Mouse (Mus musculus): ENCODE measurements at regions not wholly inside any gene's neighbourhood (a gene's known extent, or its start where the extent isn't known, plus 50 kb on each side); places are given as distances from the start of the nearest gene placed in this dataset.

DNA sequence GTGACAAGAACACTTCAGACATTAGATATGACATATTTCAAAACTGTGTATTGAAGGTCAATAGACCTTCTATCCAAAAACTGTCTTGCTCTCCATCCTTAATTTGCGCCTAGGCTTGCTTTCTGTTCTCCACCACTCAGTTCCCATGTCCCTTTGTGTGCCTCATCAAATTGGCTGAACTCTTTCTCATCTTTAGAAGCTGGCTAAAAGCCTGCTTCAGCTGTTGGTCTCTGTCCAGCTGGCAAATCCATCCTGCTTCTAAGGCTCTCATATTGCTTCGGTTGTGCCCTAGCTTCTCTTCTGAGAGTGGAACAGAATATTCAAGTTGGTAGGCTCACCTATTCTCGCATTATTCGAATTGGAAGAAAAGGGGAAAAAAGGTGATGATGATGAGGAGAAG is 322.6 kb upstream of the Klf12 start:
- no peak for DNase-seq

DNA sequence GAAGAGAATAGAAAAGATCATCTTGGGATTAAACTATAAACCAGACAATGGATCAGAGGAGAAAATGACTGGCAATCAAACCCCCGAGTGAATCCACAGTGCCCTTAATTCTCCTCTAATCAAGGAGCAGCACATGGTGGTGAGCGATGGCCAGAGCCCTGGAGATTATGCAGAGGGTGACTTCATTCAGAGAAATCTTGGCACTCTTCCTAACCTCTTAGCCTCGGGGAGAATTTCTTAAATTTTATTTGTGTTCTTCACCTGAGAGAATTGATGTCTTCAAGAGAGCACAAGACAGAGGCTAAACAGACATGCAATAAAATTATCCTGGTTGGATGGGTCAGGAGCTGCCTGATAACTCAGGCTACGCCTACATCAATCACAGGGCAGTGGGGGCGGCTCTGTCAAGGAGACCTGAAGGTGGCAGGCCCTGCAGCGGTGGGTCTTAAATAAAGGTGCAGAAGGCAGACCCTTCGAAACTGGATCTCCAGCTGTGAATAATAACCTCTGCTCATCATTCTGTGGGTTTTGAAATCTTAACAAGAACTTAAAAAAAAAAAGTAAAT is 316.5 kb upstream of the Klf12 start:
- no peak for DNase-seq

DNA sequence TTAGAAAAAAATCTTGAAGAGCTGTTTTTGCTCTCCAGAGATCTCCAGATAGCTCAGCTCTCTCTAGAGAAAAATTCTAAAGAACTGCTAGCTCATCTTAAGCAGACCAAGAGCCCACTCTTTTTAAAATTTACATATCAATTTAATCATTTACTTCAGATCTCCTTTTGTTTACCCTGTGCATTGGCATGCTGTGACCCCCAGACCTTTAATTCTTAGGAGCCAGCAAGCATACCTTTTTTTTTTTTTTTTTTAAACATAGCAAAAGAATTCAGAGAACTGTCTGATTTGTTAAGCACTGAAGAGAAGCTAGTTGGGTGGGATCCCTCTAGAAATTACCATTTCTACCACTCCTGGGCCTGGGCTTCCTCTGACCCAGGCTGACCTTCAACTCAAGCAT is 285.5 kb upstream of the Klf12 start:
- no peak for DNase-seq

- no peak for DNase-seq
These were observed 277.4 kb upstream of the Klf12 start for GRCm38 (mm10) chr14:100561884-100562283.

- no peak for DNase-seq
These were observed 273.9 kb upstream of the Klf12 start for GRCm38 (mm10) chr14:100558378-100558777.

DNA sequence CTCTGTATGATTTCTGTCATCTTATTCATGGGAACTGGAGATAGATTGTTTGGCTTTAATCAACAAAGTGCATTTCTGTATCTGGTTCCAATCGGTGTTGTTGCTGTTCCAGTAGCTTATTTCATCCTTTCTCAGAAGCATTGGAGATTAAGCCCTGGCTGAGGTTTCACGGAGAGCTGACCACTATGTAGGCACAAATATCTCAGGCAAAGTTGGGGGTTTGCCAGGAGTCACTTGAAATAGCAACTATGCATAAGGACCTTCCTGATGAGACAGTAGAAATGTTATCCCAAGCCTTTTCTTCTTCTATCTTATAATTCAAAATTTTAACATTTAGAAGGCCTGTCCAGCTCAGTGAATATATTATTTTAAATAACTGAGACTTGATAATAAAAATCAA is 268.0 kb upstream of the Klf12 start:
- DNase-seq, result no peak

DNA sequence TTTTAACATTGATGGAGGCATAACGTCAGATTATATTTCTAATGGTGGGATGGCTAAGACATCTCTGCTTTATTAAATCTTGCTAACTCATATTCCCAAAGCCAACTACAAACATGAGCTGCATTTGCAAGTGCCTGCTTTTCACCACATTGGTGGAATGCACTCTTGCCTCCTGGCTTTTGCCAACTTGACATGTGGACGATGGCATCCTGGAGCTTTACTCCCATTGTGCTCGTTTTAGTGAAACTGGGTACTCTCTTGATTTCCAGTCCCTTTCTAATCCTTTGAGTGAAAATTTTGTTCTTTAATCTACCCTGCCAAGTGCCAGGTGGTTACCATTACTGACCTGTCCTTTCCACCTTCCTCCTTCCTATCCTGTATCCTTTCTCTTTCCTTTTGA is 265.8 kb upstream of the Klf12 start:
- DNase-seq, result no peak

DNA sequence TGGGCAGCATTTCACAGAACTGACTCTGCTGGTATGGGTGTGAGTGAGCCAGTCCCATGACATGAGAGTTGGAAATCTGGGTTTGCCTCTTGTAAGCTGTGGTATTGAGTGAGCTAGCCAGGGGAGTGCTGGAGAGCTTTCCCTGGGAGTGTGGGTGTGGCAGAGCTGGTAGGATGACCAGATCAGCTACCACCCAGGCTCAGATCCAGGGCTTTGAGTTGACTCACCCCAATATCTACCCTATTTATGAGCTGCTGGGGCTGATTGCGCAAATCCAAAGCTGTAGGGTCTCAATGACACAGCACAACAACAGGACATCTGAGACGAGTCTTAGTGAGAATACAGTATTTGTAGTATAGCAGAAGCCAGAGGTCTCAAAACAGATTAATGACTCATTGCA is 245.7 kb upstream of the Klf12 start:
- DNase-seq, result no peak

DNA sequence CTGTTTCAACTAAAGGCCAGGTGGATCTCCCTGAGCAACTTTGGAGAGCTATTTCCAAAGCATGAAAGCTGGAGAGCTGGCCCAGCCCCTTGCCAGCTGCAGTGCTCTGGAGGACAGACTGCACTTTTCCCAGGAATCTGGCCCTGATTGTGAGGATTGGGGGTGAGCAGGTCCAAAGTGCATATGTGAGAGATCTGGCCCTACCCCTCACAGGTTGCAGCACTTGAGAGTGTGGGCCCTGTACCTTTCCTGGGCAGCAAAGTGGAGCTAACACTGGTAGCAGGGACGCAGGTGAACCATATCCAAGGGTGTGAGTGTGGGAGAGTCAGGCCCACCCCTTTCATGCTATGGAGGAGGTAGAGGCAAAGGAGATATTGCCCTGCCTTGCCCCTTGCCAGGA is 245.3 kb upstream of the Klf12 start:
- no peak for DNase-seq

GRCm38 (mm10) chr14:100509396-100509795 is 224.9 kb upstream of the Klf12 start:
- no peak for DNase-seq

DNA sequence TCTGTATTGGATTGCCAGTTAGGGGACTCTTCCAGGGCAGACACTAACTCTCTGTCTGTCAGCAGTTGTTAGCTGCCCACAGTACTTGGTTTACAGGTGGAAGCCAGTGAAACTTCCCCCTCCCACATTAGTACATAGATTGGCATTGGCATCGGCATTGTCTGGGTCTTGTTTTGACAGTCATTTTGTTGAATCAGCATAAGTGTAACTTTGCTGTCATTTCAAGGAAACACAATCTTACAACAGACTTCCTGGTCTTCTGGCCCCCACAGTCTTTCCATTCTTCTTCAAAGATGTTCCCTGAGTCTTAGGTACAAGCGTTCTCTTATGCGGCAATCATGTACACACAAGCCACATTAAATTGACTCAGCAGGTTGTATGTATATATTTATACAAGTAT is 223.6 kb upstream of the Klf12 start:
- DNase-seq, result no peak

DNA sequence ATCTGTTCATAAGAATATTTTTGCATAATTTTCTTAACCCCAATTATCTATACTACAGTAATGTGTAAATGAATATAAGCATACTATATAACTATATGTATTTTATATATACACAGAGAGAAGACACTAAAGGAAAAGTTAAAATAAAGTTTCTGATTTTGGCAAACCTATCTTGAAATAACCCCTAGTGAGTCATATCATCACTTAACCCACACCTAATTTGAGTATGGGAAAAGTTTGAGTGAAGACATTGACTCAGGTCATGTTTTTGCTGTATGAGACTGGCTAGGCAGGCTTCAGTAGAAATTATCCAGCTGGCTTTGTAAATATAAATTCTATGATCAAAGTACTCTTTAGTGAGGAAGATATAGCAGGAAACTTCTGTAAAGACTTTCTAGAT is 223.1 kb upstream of the Klf12 start:
- no peak for DNase-seq

DNA sequence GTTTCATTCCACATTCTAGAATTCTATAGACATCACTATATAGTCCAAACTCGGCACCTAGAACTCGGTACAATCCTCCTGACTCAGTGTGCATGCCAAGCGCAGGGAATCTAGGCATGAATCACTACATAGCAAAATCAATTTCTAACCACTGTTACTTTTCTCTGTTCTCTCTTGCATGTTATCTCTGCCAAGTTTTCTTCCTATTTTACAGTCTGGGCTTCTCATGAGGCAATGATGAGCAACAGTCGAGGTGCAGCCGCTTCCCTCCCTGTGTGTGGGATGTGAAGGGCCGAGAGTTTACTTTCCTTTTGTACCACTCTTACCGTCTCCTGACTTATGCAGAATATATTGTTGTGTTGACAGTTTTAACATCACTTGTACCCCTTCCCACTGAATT is 204.4 kb upstream of the Klf12 start:
- DNase-seq, result no peak

GRCm38 (mm10) chr14:100485489-100485888 is 201.0 kb upstream of the Klf12 start:
- no peak for DNase-seq

DNA sequence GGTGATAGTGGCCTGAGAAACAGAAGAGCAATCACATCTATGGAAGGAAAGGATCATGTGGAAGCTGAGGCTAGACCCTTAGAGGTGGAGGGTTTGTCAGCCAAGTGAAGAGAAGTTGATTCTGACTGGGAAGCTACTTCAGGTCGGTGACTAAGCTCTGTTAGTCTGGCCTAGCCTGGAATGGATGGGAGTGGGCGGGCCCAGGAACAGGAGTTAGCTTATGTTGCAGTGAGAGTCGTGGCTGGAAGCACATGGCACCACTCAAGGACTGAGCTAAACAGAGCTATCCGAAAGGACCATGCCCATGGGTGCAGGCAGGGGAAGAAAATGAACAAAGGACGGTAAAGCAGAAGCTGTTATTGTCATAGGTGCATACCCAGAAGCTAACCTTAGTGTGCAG is 199.6 kb upstream of the Klf12 start:
- no peak for DNase-seq

GRCm38 (mm10) chr14:100477595-100478380 is 193.3 kb upstream of the Klf12 start:
- no peak for DNase-seq

DNA sequence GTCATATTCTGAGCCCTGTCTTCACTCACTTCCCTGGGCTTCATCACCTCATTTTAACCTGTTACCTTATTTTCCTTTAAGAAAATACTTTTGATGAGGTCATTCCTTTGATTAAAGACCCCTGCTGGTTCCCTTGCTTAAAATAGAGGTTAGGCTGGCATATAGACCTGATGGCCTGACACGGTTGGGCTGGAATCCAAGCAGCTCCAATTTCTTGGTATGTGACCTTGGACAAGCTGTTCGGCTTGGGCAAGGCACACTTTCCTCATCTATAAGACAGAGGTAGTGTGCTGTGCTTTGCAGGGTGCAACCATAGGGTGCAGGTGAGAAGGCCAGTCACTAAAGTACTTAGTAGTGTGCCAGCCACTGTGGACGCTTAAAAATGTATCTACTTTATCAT is 183.8 kb upstream of the Klf12 start:
- DNase-seq, result no peak

- no peak for DNase-seq
These were observed 177.8 kb upstream of the Klf12 start for GRCm38 (mm10) chr14:100462321-100462720.

DNA sequence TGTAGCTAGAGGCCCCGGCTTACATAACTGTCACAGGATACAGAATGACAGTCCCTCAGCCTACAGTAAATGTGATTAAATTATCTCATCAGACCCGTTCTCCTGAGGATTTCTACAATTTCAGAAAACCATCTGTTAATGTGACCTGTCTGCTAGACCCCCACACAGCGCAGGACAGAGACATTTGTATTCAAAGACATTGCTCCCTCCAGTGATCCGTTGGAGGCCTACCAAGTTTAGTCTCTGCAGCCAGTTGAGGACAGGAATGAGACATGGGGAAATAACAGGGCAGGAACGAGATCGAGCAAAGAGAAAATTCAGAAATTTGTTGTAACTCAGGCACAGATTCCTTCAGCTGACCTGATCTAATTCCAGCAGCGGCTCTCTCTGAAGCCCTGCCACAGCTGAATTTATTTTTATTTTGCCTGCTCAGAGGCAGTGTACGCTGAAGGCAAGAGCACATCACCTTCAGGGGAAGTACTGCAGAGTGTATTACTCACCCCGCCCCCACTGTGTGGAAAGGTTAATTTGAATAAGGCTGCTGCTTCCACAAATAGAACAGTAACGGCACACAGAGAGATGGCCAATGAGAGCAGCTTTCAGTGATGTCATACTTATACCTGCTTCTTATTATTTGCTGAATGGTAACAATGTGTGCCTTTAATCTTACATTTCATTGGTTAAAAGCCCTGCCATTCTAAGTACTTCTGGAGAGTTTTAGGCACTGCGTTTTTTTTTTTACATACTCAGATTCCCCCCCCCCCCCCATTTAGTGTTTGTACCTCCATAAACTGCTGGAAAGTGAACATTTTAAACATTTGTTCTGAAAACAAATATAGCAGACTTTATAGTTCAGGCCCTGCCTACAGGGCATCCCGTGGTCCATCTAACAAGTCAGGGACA is 176.9 kb upstream of the Klf12 start:
- peak; percentile 74 for DNase-seq

DNA sequence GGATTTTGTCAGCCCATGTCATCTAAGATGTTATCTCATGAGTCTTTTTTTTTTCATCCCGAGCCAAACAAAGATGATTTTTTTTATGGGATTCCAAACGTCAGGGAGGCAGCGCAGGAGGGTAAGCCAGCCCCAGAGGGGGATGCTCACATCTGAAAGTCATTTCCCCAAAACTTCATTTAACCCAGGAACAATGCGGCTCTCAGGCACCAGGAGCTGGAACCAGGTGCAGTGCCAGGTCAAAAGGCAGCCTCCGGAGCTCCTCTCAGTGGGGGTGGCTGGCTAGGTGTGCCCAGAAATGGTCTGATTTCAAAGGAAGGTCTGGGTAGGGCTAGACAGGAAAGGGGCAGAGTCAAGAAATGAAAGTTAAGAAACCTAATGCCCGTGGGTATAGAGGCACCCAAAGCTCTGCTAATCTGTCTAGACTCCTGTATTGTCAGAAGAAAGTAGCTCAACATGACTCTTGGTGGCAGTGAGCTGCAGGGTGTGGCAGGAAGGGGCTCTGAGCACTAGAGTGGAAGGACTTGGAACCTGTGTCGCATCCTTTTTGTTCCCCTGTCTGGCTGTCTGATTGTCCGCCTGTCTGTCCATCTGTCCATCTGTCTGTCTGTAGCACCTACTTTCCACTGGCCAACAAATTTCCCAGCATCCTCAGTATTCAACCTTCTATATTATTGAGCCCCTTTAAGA is 175.3 kb upstream of the Klf12 start:
- DNase-seq, result peak; percentile 8

DNA sequence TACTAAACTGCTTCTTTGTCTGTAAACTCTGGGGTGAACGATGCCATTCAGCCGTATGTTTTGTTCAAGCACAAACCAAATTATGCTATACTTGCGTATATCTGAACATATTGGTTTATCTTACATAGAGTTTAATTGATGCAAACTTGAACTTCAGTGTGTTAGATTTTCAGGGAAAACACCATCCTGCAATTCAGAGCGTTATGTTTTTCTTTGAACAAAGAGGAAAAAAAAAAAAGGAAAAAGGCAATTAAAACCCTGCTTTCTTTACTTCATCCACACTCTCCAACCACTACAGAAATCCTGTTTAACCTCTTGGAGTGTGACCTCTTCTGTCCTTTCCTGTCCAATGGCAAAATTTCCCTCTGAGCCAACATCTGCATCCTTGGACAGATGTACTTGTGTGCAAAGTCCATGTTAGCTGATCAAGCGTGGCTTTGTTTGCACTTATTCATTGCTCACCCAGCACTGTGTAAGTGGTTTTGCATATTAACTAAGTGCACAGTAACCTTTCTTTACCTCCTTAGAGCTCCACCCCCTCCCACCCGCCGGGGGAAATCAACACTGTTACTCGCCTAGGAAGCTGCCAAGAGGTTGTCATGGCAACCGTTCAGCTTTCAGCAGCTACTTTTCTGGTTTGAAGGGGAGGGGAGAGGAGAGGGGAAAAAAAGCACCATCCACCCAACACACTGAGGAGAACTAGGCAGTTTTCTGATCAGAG is 174.4 kb upstream of the Klf12 start:
- DNase-seq, result peak; percentile 53

DNA sequence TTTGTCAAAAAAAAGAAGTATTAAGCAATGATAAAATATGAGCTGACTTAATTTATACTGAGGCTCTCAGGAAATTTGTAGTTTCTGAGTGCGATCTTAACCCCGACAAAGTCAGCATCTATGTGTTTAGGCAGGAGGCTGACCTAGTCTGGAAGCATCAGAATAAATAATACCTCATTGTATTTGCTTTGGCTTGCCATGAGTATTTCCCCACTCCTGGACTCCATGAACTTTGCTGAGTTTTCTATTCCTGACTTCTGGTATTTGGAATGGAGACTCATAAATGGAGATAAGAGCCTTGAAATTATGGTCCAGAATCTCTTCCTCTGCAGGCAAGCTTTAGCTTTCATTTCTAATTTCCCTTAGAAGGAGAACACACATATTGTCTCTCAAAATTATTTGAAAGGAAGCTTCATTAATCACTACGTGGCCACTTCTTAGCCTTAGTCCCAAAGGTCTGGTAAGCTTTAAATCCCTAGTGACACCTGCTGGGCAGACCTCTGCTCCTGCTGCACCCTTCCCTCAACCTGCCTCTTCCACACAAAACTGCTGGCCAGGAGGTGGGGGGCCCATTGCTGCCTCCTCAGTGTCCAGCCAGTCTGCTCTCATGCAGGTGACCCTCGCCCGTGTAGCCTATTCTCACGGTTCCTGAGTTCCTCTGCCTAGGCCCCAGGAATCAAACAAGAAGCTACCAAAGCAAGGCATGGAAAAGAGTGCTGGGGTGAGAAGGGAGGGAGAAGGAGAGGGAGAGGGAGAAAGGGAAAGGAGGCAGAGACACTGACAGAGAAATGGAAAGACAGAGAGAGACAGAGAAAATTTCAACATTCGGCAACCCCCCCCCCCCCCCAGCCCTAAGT is 173.6 kb upstream of the Klf12 start:
- no peak for DNase-seq
